In the genomic region with DNA sequence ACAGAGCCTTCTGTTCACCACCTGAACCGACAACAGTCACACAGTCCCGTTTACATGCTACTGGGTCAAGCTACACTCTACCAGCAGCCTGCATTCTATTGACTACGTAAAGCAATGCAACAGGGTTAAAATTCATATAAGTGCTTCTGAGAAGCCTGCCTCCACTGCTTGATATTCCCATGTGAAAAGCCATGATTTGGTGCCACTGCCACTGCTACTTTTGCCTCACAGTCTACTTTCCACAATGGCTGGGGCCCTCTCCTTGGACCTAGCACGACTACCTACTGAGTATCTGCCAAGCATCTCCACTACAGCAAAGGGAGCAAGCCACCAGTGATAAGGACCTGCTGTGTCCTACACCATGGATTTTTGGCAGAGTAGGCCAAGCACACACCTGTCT, we compare ENCODE assay signal across 7 mouse cellular contexts.
DNase-seq lines count a peak whose midpoint lies in the region; TF ChIP-seq lines count a peak whose summit lies in the region.
"Not testable (repeated sequence)": the region's sequence is repeated elsewhere in the genome, so short reads cannot be mapped to it uniquely, and the experiment has no call there.

No protein-coding gene starts in this region.

- DNase-seq in cerebellum, adult 2 months, result peak; percentile 17 to 22
- DNase-seq in gastrocnemius, adult 8-10 months (ENCODE audit: low spot score in 2 of 2), result peak; percentile 23 to 38
- DNase-seq in kidney, adult 11 months, result peak; percentile 34
- peak; percentile 8 to 20 for DNase-seq in layer of hippocampus, postnatal 36 days
- peak; percentile 3 for DNase-seq in lung, postnatal 10 days
- DNase-seq in spleen, adult 12 weeks (ENCODE audit: low spot score), result peak; percentile 39
- peak; percentile 0 to 6 for DNase-seq in urinary bladder, adult 18-20 months (ENCODE audit: low spot score in 2 of 2)

- WGBS in cerebellum, adult 2 months, result 58% methylated on average over 2 of the region's 4 CpGs

- TF ChIP-seq POLR2A in cerebellum, adult 2 months (IDR thresholded peaks at IDR 0.05; ENCODE audit: borderline replicate concordance, insufficient read depth, low read length), result not testable (repeated sequence)

- H3K4me3 ChIP-seq in cerebellum, adult 2 months (replicated peaks; ENCODE audit: insufficient read depth, low read depth, low read length), result not testable (repeated sequence)

- TF ChIP-seq CTCF in cerebellum, adult 2 months (IDR thresholded peaks at IDR 0.05; ENCODE audit: borderline replicate concordance, insufficient read depth, low read depth, low read length), result not testable (repeated sequence)

- not testable (repeated sequence) for H3K4me1 ChIP-seq in cerebellum, adult 2 months (ENCODE audit: control insufficient read depth, insufficient read depth, low read length)

- not testable (repeated sequence) for H3K27ac ChIP-seq in cerebellum, adult 2 months (ENCODE audit: insufficient read depth, low read length)

- H3K27me3 ChIP-seq in cerebellum, adult 2 months (ENCODE audit: control insufficient read depth, insufficient read depth, low read length), result not testable (repeated sequence)
